Comparison of ENCODE assay signal across 14 mouse cellular contexts in the genomic region with DNA sequence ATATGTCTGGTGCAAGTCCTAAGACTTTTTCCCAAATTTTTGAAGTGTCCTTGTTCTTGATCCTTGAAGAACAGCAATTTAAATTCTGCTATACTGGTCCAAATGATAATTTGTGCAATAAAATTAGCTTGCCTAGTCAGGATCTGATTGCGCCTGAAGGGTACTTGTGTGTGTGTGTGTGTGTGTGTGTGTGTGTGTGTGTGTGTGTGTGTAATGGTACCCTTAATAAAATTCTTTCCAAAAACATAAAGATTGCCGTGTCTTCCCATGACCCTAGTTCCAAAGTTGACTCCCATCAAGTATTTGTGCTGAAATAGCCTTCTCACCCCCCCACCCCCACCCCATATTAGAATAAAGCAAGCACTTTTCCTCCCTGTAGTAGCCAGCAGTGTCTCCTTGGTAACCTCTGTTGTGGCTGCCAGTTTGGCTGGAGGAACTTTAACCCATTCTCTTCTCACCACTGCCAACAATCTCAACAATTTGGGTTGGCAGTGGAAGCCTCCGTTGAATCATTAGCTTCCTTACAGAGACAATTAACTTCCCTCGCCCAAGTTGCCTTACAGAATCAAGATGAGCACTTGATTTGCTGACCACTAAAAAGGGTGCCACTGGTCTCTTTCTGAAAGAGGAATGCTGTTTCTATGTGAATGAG.
DNase-seq lines count a peak whose midpoint lies in the region; ATAC-seq lines count a peak whose summit lies in the region.
"Had no signal": no experiment of that assay in that cellular context is flagged by ENCODE, and none has a peak within 500 bp of the region (broad histone marks: within the 10 kb centered on the region; RNA-seq: fewer than 3 reads in every experiment).

No protein-coding gene starts in this region.

- DNase-seq in forebrain, embryonic 14.5 days (ENCODE audit: low spot score), result peak; percentile 22
- DNase-seq in layer of hippocampus, adult 8-10 months (ENCODE audit: low spot score in 2 of 2), result peak; percentile 13 to 17
- no peak for DNase-seq in layer of hippocampus, postnatal 25 days (ENCODE audit: extremely low spot score in 1 of 2, low spot score in 1 of 2)
- DNase-seq in 3134 (ENCODE audit: extremely low read depth, insufficient read length, low spot score), result peak; percentile 49
- no peak for DNase-seq in testis, postnatal 10 days (ENCODE audit: low spot score)
- DNase-seq: heart, adult 18-20 months; lung, adult 2 months; right cerebral cortex, adult 18-20 months had no signal

- H3K4me1 ChIP-seq in forebrain, embryonic 14.5 days (ENCODE audit: control insufficient read depth, insufficient read depth, low read length), result no peaks in the 10 kb centered on the region
- H3K4me1 ChIP-seq in forebrain, embryonic 12.5 days, result no peaks in the 10 kb centered on the region
- no peaks in the 10 kb centered on the region for H3K4me1 ChIP-seq in hindbrain, embryonic 15.5 days (replicated peaks)
- H3K4me1 ChIP-seq: limb, embryonic 15.5 days; megakaryocyte, embryonic 14.5 days had no signal

- no peaks in the 10 kb centered on the region for H3K9me3 ChIP-seq in forebrain, embryonic 14.5 days (replicated peaks; ENCODE audit: control insufficient read depth, low read length)
- no peaks in the 10 kb centered on the region for H3K9me3 ChIP-seq in forebrain, embryonic 12.5 days
- no peaks in the 10 kb centered on the region for H3K9me3 ChIP-seq in hindbrain, embryonic 15.5 days
- H3K9me3 ChIP-seq: limb, embryonic 15.5 days had no signal

- no peak overlapping the region for H3K4me3 ChIP-seq in forebrain, embryonic 14.5 days (ENCODE audit: low read depth, low read length)
- no peak overlapping the region for H3K4me3 ChIP-seq in forebrain, embryonic 12.5 days (replicated peaks)
- no peak overlapping the region for H3K4me3 ChIP-seq in hindbrain, embryonic 15.5 days
- H3K4me3 ChIP-seq: left cerebral cortex, adult 2 months; limb, embryonic 15.5 days; megakaryocyte, embryonic 14.5 days had no signal

- H3K9ac ChIP-seq in forebrain, embryonic 14.5 days (ENCODE audit: low read length), result no peak overlapping the region
- no peak overlapping the region for H3K9ac ChIP-seq in forebrain, embryonic 12.5 days
- H3K9ac ChIP-seq in hindbrain, embryonic 15.5 days, result no peak overlapping the region
- H3K9ac ChIP-seq: limb, embryonic 15.5 days had no signal

- H3K27ac ChIP-seq in forebrain, embryonic 14.5 days (ENCODE audit: low read depth, low read length), result no peak overlapping the region
- no peak overlapping the region for H3K27ac ChIP-seq in forebrain, embryonic 12.5 days
- H3K27ac ChIP-seq in hindbrain, embryonic 15.5 days (replicated peaks), result no peak overlapping the region
- H3K27ac ChIP-seq: left cerebral cortex, adult 2 months; limb, embryonic 15.5 days had no signal

- H3K27me3 ChIP-seq in forebrain, embryonic 14.5 days (replicated peaks; ENCODE audit: control insufficient read depth, insufficient read depth, low read length), result no peaks in the 10 kb centered on the region
- H3K27me3 ChIP-seq in forebrain, embryonic 12.5 days, result no peaks in the 10 kb centered on the region
- no peaks in the 10 kb centered on the region for H3K27me3 ChIP-seq in hindbrain, embryonic 15.5 days
- H3K27me3 ChIP-seq: limb, embryonic 15.5 days; megakaryocyte, embryonic 14.5 days had no signal

- ATAC-seq in forebrain, embryonic 14.5 days, result no peak
- no peak for ATAC-seq in forebrain, embryonic 12.5 days (ENCODE audit: low FRiP score)
- ATAC-seq in hindbrain, embryonic 15.5 days (ENCODE audit: low FRiP score, low read depth), result peak; percentile 73; the same call in 1 of the 2 replicates
- ATAC-seq: intestine, embryonic 16.5 days had no signal

- 66% methylated on average over 4 of the region's 4 CpGs for WGBS in forebrain, embryonic 14.5 days
- 81% methylated on average over 3 of the region's 4 CpGs for WGBS in forebrain, embryonic 12.5 days
- 58% methylated on average over 4 of the region's 4 CpGs for WGBS in hindbrain, embryonic 15.5 days

- H3K4me2 ChIP-seq in forebrain, embryonic 14.5 days (ENCODE audit: low read length), result no peak overlapping the region
- no peak overlapping the region for H3K4me2 ChIP-seq in forebrain, embryonic 12.5 days
- no peak overlapping the region for H3K4me2 ChIP-seq in hindbrain, embryonic 15.5 days
- H3K4me2 ChIP-seq: limb, embryonic 15.5 days had no signal

- no peaks in the 10 kb centered on the region for H3K36me3 ChIP-seq in forebrain, embryonic 14.5 days (ENCODE audit: control insufficient read depth, insufficient read depth, low read length)
- no peaks in the 10 kb centered on the region for H3K36me3 ChIP-seq in forebrain, embryonic 12.5 days (replicated peaks)
- no peaks in the 10 kb centered on the region for H3K36me3 ChIP-seq in hindbrain, embryonic 15.5 days
- H3K36me3 ChIP-seq: limb, embryonic 15.5 days had no signal

Comparison
In these comparisons a context has a peak if more than half of its experiments do, and no peak if none do; other contexts are left out.
1. DNase-seq: peak in forebrain, embryonic 14.5 days (single experiment), layer of hippocampus, adult 8-10 months (2 of 2) and 3134 (single experiment); none in layer of hippocampus, postnatal 25 days (0 of 2) and testis, postnatal 10 days (single experiment).